Mouse (Mus musculus) MEL (cell line): Measurements from ENCODE around the gene Sobp. TPM values are rescaled to one million over a fixed set of nuclear protein-coding genes. Genes with fewer than 3 reads are reported as not detected.

Experiments used
- DNase-seq: peaks from one replicate; pipeline ENCODE4 v3.0.0; 2011; ENCODE audit warnings: low read depth, low spot score
- H3K27ac ChIP-seq: 2 replicates; pipeline ENCODE4 v1.5.1; 2012; ENCODE audit warnings: low read depth, mild to moderate bottlenecking, control low read depth, low read length, moderate library complexity; ENCODE audit not compliant: control insufficient read depth
- H3K27me3 ChIP-seq, 2 experiments: fragments of 150-350 bp in 1 of 2; sonication (generic) in 1 of 2; 2 replicates each; pipeline ENCODE4 v1.6.1; 2012; ENCODE audit warnings: low read length in 2 of 2, mild to moderate bottlenecking in 2 of 2, improper control_type of control experiment in 1 of 2, moderate library complexity in 1 of 2; ENCODE audit not compliant: insufficient read depth in 2 of 2, control insufficient read depth in 1 of 2
- H3K36me3 ChIP-seq, 2 experiments: 2 replicates each; pipeline ENCODE4 v1.6.1; 2012 to 2014; ENCODE audit warnings: low read length in 2 of 2, improper control_type of control experiment in 1 of 2, inconsistent platforms in 1 of 2, mild to moderate bottlenecking in 1 of 2; ENCODE audit not compliant: insufficient read depth in 2 of 2, control insufficient read depth in 1 of 2
- H3K4me1 ChIP-seq, 2 experiments: fragments of 150-350 bp in 1 of 2; sonication (generic) in 1 of 2; 2 replicates each; pipeline ENCODE4 v1.6.1; 2012; ENCODE audit warnings: low read length in 2 of 2, improper control_type of control experiment in 1 of 2, mild to moderate bottlenecking in 1 of 2; ENCODE audit not compliant: insufficient read depth in 2 of 2, control insufficient read depth in 1 of 2
- H3K4me3 ChIP-seq, 2 experiments: fragments of 150-350 bp in 1 of 2; sonication (generic) in 1 of 2; 2 replicates each; pipeline ENCODE4 v1.5.1; 2012; ENCODE audit warnings: low read depth in 2 of 2, low read length in 2 of 2, mild to moderate bottlenecking in 2 of 2, moderate library complexity in 2 of 2, control low read depth in 1 of 2, improper control_type of control experiment in 1 of 2; ENCODE audit not compliant: control insufficient read depth in 1 of 2, insufficient read depth in 1 of 2
- H3K79me2 ChIP-seq: 2 replicates; pipeline ENCODE4 v1.6.1; 2012; ENCODE audit warnings: mild to moderate bottlenecking, low read length, moderate library complexity; ENCODE audit not compliant: control insufficient read depth, poor library complexity, insufficient read depth
- H3K9ac ChIP-seq: 2 replicates; pipeline ENCODE4 v1.6.1; 2012; ENCODE audit warnings: low read depth, mild to moderate bottlenecking, control low read depth, low read length, moderate library complexity; ENCODE audit not compliant: control insufficient read depth, poor library complexity, severe bottlenecking
- H3K9me3 ChIP-seq: fragments of 150-350 bp; sonication (generic); replicated peaks from 2 replicates; pipeline ENCODE4 v1.6.1; 2012; ENCODE audit warnings: mild to moderate bottlenecking, low read length, improper control_type of control experiment, moderate library complexity; ENCODE audit not compliant: insufficient read depth
- BHLHE40 ChIP-seq: IDR thresholded peaks from 2 replicates; pipeline ENCODE4 v1.6.1; 2012; ENCODE audit warnings: low read depth, mild to moderate bottlenecking, inconsistent platforms, low read length, improper control_type of control experiment, borderline replicate concordance
- CHD1 ChIP-seq: IDR thresholded peaks from 2 replicates; pipeline ENCODE4 v1.6.1; 2012; ENCODE audit warnings: low read depth, mild to moderate bottlenecking, inconsistent platforms, low read length, improper control_type of control experiment
- CTCF ChIP-seq, 3 experiments: IDR thresholded peaks in 2 of 3; conservative IDR thresholded peaks in 1 of 3; 2 replicates each; pipeline ENCODE4 v1.5.1; 2011 to 2012; ENCODE audit warnings: low read length in 3 of 3, low read depth in 2 of 3, mild to moderate bottlenecking in 2 of 3, improper control_type of control experiment in 1 of 3, inconsistent platforms in 1 of 3, mixed read lengths in 1 of 3, moderate library complexity in 1 of 3; ENCODE audit not compliant: control insufficient read depth in 1 of 3, insufficient read depth in 1 of 3, poor library complexity in 1 of 3, severe bottlenecking in 1 of 3
- E2F4 ChIP-seq: IDR thresholded peaks from 2 replicates; pipeline ENCODE4 v1.6.1; 2011; ENCODE audit warnings: low read depth, low read length, improper control_type of control experiment, borderline replicate concordance
- EP300 ChIP-seq, 2 experiments: IDR thresholded peaks; 2 replicates each; pipeline ENCODE4 v1.6.1; 2011; ENCODE audit warnings: improper control_type of control experiment in 2 of 2, low read length in 2 of 2, low read depth in 1 of 2, mild to moderate bottlenecking in 1 of 2
- ETS1 ChIP-seq: IDR thresholded peaks from 2 replicates; pipeline ENCODE4 v1.6.1; 2012; ENCODE audit warnings: low read depth, mild to moderate bottlenecking, inconsistent platforms, low read length, improper control_type of control experiment, moderate library complexity
- GABPA ChIP-seq: IDR thresholded peaks from 2 replicates; pipeline ENCODE4 v1.6.1; 2012; ENCODE audit warnings: low read depth, mild to moderate bottlenecking, inconsistent platforms, low read length, improper control_type of control experiment, moderate library complexity
- GATA1 ChIP-seq: IDR thresholded peaks from 2 replicates; pipeline ENCODE4 v1.6.1; 2011; ENCODE audit warnings: low read depth, low read length, improper control_type of control experiment
- HCFC1 ChIP-seq: IDR thresholded peaks from 2 replicates; pipeline ENCODE4 v1.6.1; 2012; ENCODE audit warnings: low read depth, mild to moderate bottlenecking, inconsistent platforms, low read length, improper control_type of control experiment, moderate library complexity
- JUND ChIP-seq: IDR thresholded peaks from 2 replicates; pipeline ENCODE4 v1.6.1; 2011; ENCODE audit warnings: low read depth, mild to moderate bottlenecking, improper control_type of control experiment, low read length
- MAFK ChIP-seq: IDR thresholded peaks from 2 replicates; pipeline ENCODE4 v1.6.1; 2011; ENCODE audit warnings: low read depth, mild to moderate bottlenecking, low read length, improper control_type of control experiment, borderline replicate concordance
- MAZ ChIP-seq: IDR thresholded peaks from 2 replicates; pipeline ENCODE4 v1.6.1; 2012; ENCODE audit warnings: low read depth, mild to moderate bottlenecking, inconsistent platforms, low read length, improper control_type of control experiment
- MEF2A ChIP-seq: IDR thresholded peaks from 2 replicates; pipeline ENCODE4 v1.6.1; 2014; ENCODE audit warnings: low read depth, mild to moderate bottlenecking, inconsistent platforms, low read length, improper control_type of control experiment; ENCODE audit not compliant: poor library complexity, insufficient replicate concordance, severe bottlenecking; ENCODE audit errors: extremely low read depth
- MXI1 ChIP-seq: IDR thresholded peaks from 2 replicates; pipeline ENCODE4 v1.6.1; 2011; ENCODE audit warnings: mild to moderate bottlenecking, low read depth, low read length, improper control_type of control experiment
- MYC ChIP-seq: IDR thresholded peaks from 2 replicates; pipeline ENCODE4 v1.6.1; 2011; ENCODE audit warnings: low read depth, mild to moderate bottlenecking, low read length, improper control_type of control experiment, moderate library complexity
- NELFE ChIP-seq: IDR thresholded peaks from 2 replicates; pipeline ENCODE4 v1.6.1; 2011; ENCODE audit warnings: low read depth, low read length, improper control_type of control experiment
- POLR2A ChIP-seq, 2 experiments: IDR thresholded peaks; 2 replicates each; pipeline ENCODE4 v1.6.1; 2011 to 2012; ENCODE audit warnings: low read length in 2 of 2, mild to moderate bottlenecking in 2 of 2, control low read depth in 1 of 2, improper control_type of control experiment in 1 of 2, low read depth in 1 of 2, moderate library complexity in 1 of 2; ENCODE audit not compliant: control insufficient read depth in 1 of 2, insufficient read depth in 1 of 2, poor library complexity in 1 of 2
- POLR2AphosphoS5 ChIP-seq: IDR thresholded peaks from 2 replicates; pipeline ENCODE4 v1.6.1; 2012; ENCODE audit warnings: low read depth, borderline replicate concordance, mild to moderate bottlenecking, inconsistent platforms, low read length, moderate library complexity, mixed read lengths
- RAD21 ChIP-seq: IDR thresholded peaks from 2 replicates; pipeline ENCODE4 v1.6.1; 2011; ENCODE audit warnings: mild to moderate bottlenecking, low read depth, low read length, improper control_type of control experiment
- RCOR1 ChIP-seq: IDR thresholded peaks from 2 replicates; pipeline ENCODE4 v1.6.1; 2012; ENCODE audit warnings: low read depth, mild to moderate bottlenecking, inconsistent platforms, low read length, improper control_type of control experiment
- SIN3A ChIP-seq: IDR thresholded peaks from 2 replicates; pipeline ENCODE4 v1.6.1; 2012; ENCODE audit warnings: low read length, improper control_type of control experiment, inconsistent platforms
- SMC3 ChIP-seq: IDR thresholded peaks from 2 replicates; pipeline ENCODE4 v1.6.1; 2011; ENCODE audit warnings: low read depth, low read length, improper control_type of control experiment
- TBP ChIP-seq: IDR thresholded peaks from 2 replicates; pipeline ENCODE4 v1.8.0; 2011; ENCODE audit warnings: low read depth, low read length, improper control_type of control experiment
- UBTF ChIP-seq: IDR thresholded peaks from 2 replicates; pipeline ENCODE4 v1.6.1; 2012; ENCODE audit warnings: low read depth, mild to moderate bottlenecking, inconsistent platforms, low read length, improper control_type of control experiment, moderate library complexity, borderline replicate concordance; ENCODE audit not compliant: insufficient read depth
- USF2 ChIP-seq, 2 experiments: IDR thresholded peaks; 2 replicates each; pipeline ENCODE4 v1.6.1; 2011 to 2012; ENCODE audit warnings: improper control_type of control experiment in 2 of 2, low read length in 2 of 2, borderline replicate concordance in 1 of 2, inconsistent platforms in 1 of 2, low read depth in 1 of 2, mild to moderate bottlenecking in 1 of 2; ENCODE audit not compliant: insufficient read depth in 1 of 2
- ZC3H11A ChIP-seq: IDR thresholded peaks from 2 replicates; pipeline ENCODE4 v1.6.1; 2012; ENCODE audit warnings: low read depth, mild to moderate bottlenecking, inconsistent platforms, low read length, improper control_type of control experiment
- ZKSCAN1 ChIP-seq: IDR thresholded peaks from 2 replicates; pipeline ENCODE4 v1.6.1; 2012; ENCODE audit warnings: low read depth, mild to moderate bottlenecking, inconsistent platforms, low read length, improper control_type of control experiment, moderate library complexity
- ZNF384 ChIP-seq: IDR thresholded peaks from 2 replicates; pipeline ENCODE4 v1.6.1; 2012; ENCODE audit warnings: low read depth, mild to moderate bottlenecking, inconsistent platforms, low read length, improper control_type of control experiment
- polyA plus RNA-seq, 2 experiments: library from polyadenylated mRNA; stranded (reverse) in 1 of 2; unstranded in 1 of 2; fragments of >175 nt in 1 of 2; fragments of >200 nt in 1 of 2; gene quantifications; 2 replicates each; pipeline versions ENCODE4 v1.2.1 to v1.2.4; 2012; ENCODE audit warnings: low replicate concordance in 2 of 2, low read depth in 1 of 2; ENCODE audit not compliant: insufficient read length in 2 of 2, insufficient read depth in 1 of 2, missing spikeins in 1 of 2
- total RNA-seq: library from RNA; depleted of rRNA; stranded (reverse); fragments of 300-350 nt; gene quantifications from 2 replicates; pipeline ENCODE4 v1.2.3, GENCODE M21; 2012

Sobp gene
- total and polyA plus RNA-seq, 3 experiments = not detected

DNA sequence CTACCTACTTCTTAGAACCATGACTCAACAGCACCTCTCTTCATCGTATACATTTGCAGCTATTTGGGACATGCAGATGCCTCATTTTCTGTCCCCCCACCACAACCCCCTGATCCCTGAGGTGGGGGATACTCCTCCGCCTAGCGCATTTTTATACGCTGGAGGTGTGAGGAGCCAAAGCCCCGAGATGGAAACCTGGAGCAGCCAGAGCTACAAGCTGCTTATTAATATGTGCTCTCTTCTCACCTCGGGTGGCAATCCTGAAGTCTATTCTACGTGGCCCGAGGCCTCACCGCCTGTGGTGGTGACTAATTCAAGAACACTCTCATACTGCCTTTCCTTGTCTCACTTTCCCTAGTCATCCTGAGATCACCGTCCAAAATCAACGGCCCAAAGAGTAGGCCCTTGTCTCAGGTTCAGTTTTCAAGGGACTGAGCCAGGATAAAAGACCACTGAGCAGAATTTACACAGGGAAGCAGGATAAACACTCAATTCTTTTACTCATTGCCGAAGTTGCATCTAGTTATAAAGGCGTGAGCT, 43.1 kb upstream of the Sobp start:
- no peak overlapping the region for H3K4me3 ChIP-seq
- H3K79me2 ChIP-seq = peaks cover 9% of the 10 kb centered on the region
- no peak overlapping the region for H3K27ac ChIP-seq
- H3K27me3 ChIP-seq = no peaks in the 10 kb centered on the region
- no peak overlapping the region for H3K9ac ChIP-seq
- peaks cover 0 to 2% of the 10 kb centered on the region in 2 experiments; a peak in 2 of 4 replicates for H3K36me3 ChIP-seq
- DNase-seq = no peak
- peaks cover 0 to 5% of the 10 kb centered on the region in 2 experiments; a peak in 1 of 4 replicates for H3K4me1 ChIP-seq
- no peak for TF ChIP-seq HCFC1
- no peak for TF ChIP-seq SMC3
- TF ChIP-seq RCOR1 = no peak
- no peak for TF ChIP-seq MXI1
- no peak for TF ChIP-seq CTCF (IDR thresholded peaks at IDR 0.05 in 2 of 3, conservative IDR thresholded peaks at IDR 0.05 in 1 of 3; ENCODE audit: control insufficient read depth in 1 of 3, insufficient read depth in 1 of 3, low read depth in 2 of 3, low read length in 3 of 3, poor library complexity in 1 of 3, severe bottlenecking in 1 of 3)
- no peak for TF ChIP-seq MAZ
- H3K9me3 ChIP-seq = no peaks in the 10 kb centered on the region

DNA sequence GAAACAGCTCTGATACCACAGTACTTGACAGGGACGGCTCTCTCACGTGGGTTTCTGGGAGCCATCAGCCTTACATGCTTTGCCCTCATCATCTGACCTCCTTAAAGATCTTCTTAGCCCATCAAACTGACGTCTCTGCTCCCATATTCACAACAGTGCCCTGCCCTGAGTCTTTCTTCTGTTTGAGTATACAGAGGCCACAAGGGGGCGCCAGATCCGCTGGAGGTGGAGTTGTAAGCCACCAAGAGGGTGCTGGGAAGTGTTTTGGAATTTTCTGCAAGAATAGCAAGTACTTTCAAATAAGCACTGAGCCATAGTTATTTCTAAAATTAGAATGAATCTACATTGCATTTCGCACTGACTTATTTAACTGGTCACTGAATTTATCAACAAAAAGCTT, 37.5 kb upstream of the Sobp start:
- no peaks in the 10 kb centered on the region for H3K36me3 ChIP-seq
- peak; percentile 81 for DNase-seq
- no peaks in the 10 kb centered on the region for H3K4me1 ChIP-seq
- TF ChIP-seq SIN3A (no peak), USF2 (IDR thresholded peaks at IDR 0.05; ENCODE audit: borderline replicate concordance in 1 of 2, insufficient read depth in 1 of 2, low read depth in 1 of 2, low read length in 2 of 2) (no peak), HCFC1 (no peak), JUND (no peak), SMC3 (peak; percentile 97), POLR2AphosphoS5 (no peak), CTCF (IDR thresholded peaks at IDR 0.05 in 2 of 3, conservative IDR thresholded peaks at IDR 0.05 in 1 of 3; ENCODE audit: control insufficient read depth in 1 of 3, insufficient read depth in 1 of 3, low read depth in 2 of 3, low read length in 3 of 3, poor library complexity in 1 of 3, severe bottlenecking in 1 of 3) (peak; percentile 66 to 95 (median 94)), CHD1 (no peak), ZNF384 (0 out of 2 replicates have a peak, but pooled peaks have one; percentile 10), RAD21 (peak; percentile 81), NELFE (no peak), MAFK (no peak), GATA1 (no peak), EP300 (IDR thresholded peaks at IDR 0.05; ENCODE audit: low read depth in 1 of 2, low read length in 2 of 2) (no peak), TBP (no peak), POLR2A (IDR thresholded peaks at IDR 0.05; ENCODE audit: control insufficient read depth in 1 of 2, insufficient read depth in 1 of 2, low read depth in 1 of 2, low read length in 2 of 2, poor library complexity in 1 of 2) (no peak), ETS1 (no peak), ZKSCAN1 (no peak), ZC3H11A (peak; percentile 83), RCOR1 (no peak), E2F4 (no peak), UBTF (no peak), MYC (no peak), GABPA (no peak), MEF2A (no peak), BHLHE40 (no peak)
- no peaks in the 10 kb centered on the region for H3K27me3 ChIP-seq
- H3K9me3 ChIP-seq = no peaks in the 10 kb centered on the region
- H3K27ac ChIP-seq = no peak overlapping the region
- H3K9ac ChIP-seq = no peak overlapping the region
- no peak overlapping the region for H3K4me3 ChIP-seq
- H3K79me2 ChIP-seq = no peaks in the 10 kb centered on the region
